Mouse (Mus musculus) heart, adult 2 months (tissue): Measurements from ENCODE around the gene Hist1h2bn. TPM values are rescaled to one million over a fixed set of nuclear protein-coding genes. Genes with fewer than 3 reads are reported as not detected.
"Not testable (repeated sequence)": the region's sequence is repeated elsewhere in the genome, so short reads cannot be mapped to it uniquely, and the experiment has no call there.

Source experiments
- DNase-seq, 2 experiments: peaks; one replicate each; pipeline ENCODE4 v3.0.0; 2021
- H3K27ac ChIP-seq: fragments of 200-600 bp; 2 replicates; pipeline ENCODE4 v1.8.1; 2022
- H3K27me3 ChIP-seq: fragments of 200-500 bp; 2 replicates; pipeline ENCODE4 v1.6.1; 2012; ENCODE audit warnings: mild to moderate bottlenecking, low read length, inconsistent platforms, mixed read lengths; ENCODE audit not compliant: control insufficient read depth, insufficient read depth
- H3K36me3 ChIP-seq: fragments of 200-500 bp; 2 replicates; pipeline ENCODE4 v1.6.1; 2012; ENCODE audit warnings: low read length, inconsistent platforms; ENCODE audit not compliant: control insufficient read depth, insufficient read depth
- H3K4me1 ChIP-seq: fragments of 200-500 bp; 2 replicates; pipeline ENCODE4 v1.6.1; 2011; ENCODE audit warnings: low read length; ENCODE audit not compliant: control insufficient read depth, insufficient read depth
- H3K4me3 ChIP-seq: fragments of 200-600 bp; 2 replicates; pipeline ENCODE4 v1.8.1; 2022
- H3K79me2 ChIP-seq: fragments of 200-500 bp; replicated peaks from 2 replicates; pipeline ENCODE4 v1.6.1; 2012; ENCODE audit warnings: mild to moderate bottlenecking, inconsistent platforms, low read length, moderate library complexity, mixed read lengths; ENCODE audit not compliant: control insufficient read depth, insufficient read depth
- H3K9ac ChIP-seq: fragments of 200-500 bp; 2 replicates; pipeline ENCODE4 v1.6.1; 2012; ENCODE audit warnings: low read depth, mild to moderate bottlenecking, control low read depth, inconsistent platforms, low read length, mixed read lengths
- CTCF ChIP-seq: fragments of 200-600 bp; IDR thresholded peaks from 2 replicates; pipeline ENCODE4 v1.8.1; 2022; ENCODE audit warnings: antibody characterized with exemption, mild to moderate bottlenecking, moderate library complexity
- EP300 ChIP-seq: fragments of 200-500 bp; IDR thresholded peaks from 2 replicates; pipeline ENCODE4 v1.6.1; 2011; ENCODE audit warnings: low read depth, low read length, control low read depth; ENCODE audit not compliant: insufficient read depth
- POLR2A ChIP-seq: fragments of 200-500 bp; IDR thresholded peaks from 2 replicates; pipeline ENCODE4 v1.6.1; 2011; ENCODE audit warnings: mild to moderate bottlenecking, low read depth, low read length, control low read depth; ENCODE audit not compliant: insufficient read depth
- WGBS: fragments of 180-500 bp; shearing (Covaris S2); methylation state at CpG from one replicate; pipeline ENCODE4 v1.1.7; 2018; 5-methylcytosine and 5-hydroxymethylcytosine counted together
- intact Hi-C: fragments of 180-260 bp; cut with DNase I; formaldehyde crosslinking; loops from one replicate; pipeline ENCODE4 v1.15.1; 2025
- polyA plus RNA-seq: library from polyadenylated mRNA; depleted of rRNA; stranded (reverse); fragments of >200 nt; gene quantifications from 2 replicates; pipeline ENCODE4 v1.2.3, GENCODE M21; 2012
- total RNA-seq, 2 experiments: library from RNA; stranded (reverse); gene quantifications; 2 replicates each; pipeline ENCODE4 v1.2.3; 2021

The Hist1h2bn gene
- total and polyA plus RNA-seq, 3 experiments, result 1.9 to 6.9 (median 2.6) TPM

- peaks cover 2% of the 10 kb centered on the region; the same call in 1 of the 2 replicates for H3K36me3 ChIP-seq
- no peaks in the 10 kb centered on the region for H3K79me2 ChIP-seq
- H3K4me1 ChIP-seq, result peaks cover 3% of the 10 kb centered on the region
- no peak overlapping the region for H3K4me3 ChIP-seq
- intact Hi-C loops, result loop anchor here (10.0 kb wide), 4 partner anchors 196 to 1976 kb away; partner anchors contain the start of genes Hist1h1t, Hist1h4c and Hist1h4d
- H3K9ac ChIP-seq, result no peak overlapping the region
- no peak for TF ChIP-seq POLR2A
- TF ChIP-seq CTCF, result no peak
- TF ChIP-seq EP300, result no peak
- no peaks in the 10 kb centered on the region for H3K27me3 ChIP-seq
- WGBS, result 89% methylated on average over 4 of the region's 4 CpGs
- H3K27ac ChIP-seq, result no peak overlapping the region
- no peak for DNase-seq
These were observed 35.4 kb upstream of the Hist1h2bn start for GRCm38 (mm10) chr13:21718381-21719080.

GRCm38 (mm10) chr13:21721107-21721756 is 32.7 kb upstream of the Hist1h2bn start:
- not testable (repeated sequence) for DNase-seq, H3K79me2 ChIP-seq, H3K4me1 ChIP-seq, H3K9ac ChIP-seq, H3K27ac ChIP-seq, H3K36me3 ChIP-seq, H3K27me3 ChIP-seq
- TF ChIP-seq CTCF, result peak; percentile 8; the same call in 1 of the 2 replicates
- peak overlapping the region; percentile 50 for H3K4me3 ChIP-seq
- WGBS, result 5% methylated on average over 25 of the region's 44 CpGs
- intact Hi-C loops, result loop anchor here (2.0 kb wide), 1 partner anchor 30 kb away; the partner anchor contains the start of gene Hist1h4k

DNA sequence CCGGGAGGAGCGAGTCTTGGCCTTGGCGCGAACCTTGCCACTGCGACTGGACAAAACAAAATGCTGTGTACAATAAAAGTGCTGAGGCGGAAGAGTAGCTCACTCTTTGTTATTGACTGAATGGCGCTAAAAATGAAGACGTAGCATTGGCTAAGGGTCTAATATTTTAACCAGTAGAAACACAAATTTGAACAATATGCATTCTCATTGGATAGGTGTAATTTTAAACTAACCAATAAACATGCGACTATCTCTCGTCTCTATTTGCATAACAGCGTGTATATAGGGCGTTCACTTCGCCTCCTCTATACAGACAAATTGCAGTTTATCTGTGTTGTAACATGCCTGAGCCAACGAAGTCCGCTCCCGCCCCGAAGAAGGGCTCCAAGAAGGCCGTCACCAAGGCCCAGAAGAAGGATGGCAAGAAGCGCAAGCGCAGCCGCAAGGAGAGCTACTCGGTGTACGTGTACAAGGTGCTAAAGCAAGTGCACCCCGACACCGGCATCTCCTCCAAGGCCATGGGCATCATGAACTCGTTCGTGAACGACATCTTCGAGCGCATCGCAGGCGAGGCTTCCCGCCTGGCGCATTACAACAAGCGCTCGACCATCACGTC is 32.1 kb upstream of the Hist1h2bn start, which contains the start of gene Hist1h2bm:
Gene Hist1h2bm, plus strand, starts transcription at position 288 of the 616 bp plus-strand sequence.
- TF ChIP-seq POLR2A, result peak; percentile 87

GRCm38 (mm10) chr13:21722373-21722925 is 31.5 kb upstream of the Hist1h2bn start:
- intact Hi-C loops, result no loop called here
- Histone ChIP-seq H3K9ac (peak overlapping the region; percentile 65), H3K36me3 (peaks cover 2% of the 10 kb centered on the region; the same call in 1 of the 2 replicates), H3K79me2 (no peaks in the 10 kb centered on the region), H3K27ac (no peak overlapping the region), H3K27me3 (no peaks in the 10 kb centered on the region), H3K4me1 (peaks cover 2% of the 10 kb centered on the region), H3K4me3 (peak overlapping the region; percentile 50)
- DNase-seq, result no peak
- WGBS, result 6% methylated on average over 11 of the region's 11 CpGs
- TF ChIP-seq CTCF (no peak), POLR2A (no peak), EP300 (no peak)

More for the DNA sequence above, 32.1 kb upstream of the Hist1h2bn start, which contains the start of gene Hist1h2bm:
- peak; percentile 59 to 61 for DNase-seq
- not testable (repeated sequence) for H3K79me2 ChIP-seq, H3K4me1 ChIP-seq, H3K27me3 ChIP-seq, H3K36me3 ChIP-seq
- Histone ChIP-seq H3K4me3 (peak within 1 kb of the TSS; percentile 50), H3K9ac (peak within 1 kb of the TSS; percentile 65), H3K27ac (0 out of 2 replicates have a peak within 1 kb of the TSS, but pooled peaks have one; percentile 4)
- intact Hi-C loops, result loop anchor here (2.0 kb wide), 1 partner anchor 29 kb away; the partner anchor contains the start of gene Hist1h4k
- under 1% methylated on average over 34 of the region's 37 CpGs for WGBS

- intact Hi-C loops, result no loop called here
- Histone ChIP-seq H3K4me1 (peaks cover 2% of the 10 kb centered on the region), H3K27me3 (no peaks in the 10 kb centered on the region), H3K9ac (no peak overlapping the region), H3K27ac (no peak overlapping the region), H3K4me3 (no peak overlapping the region), H3K36me3 (peaks cover under 1% of the 10 kb centered on the region; the same call in 1 of the 2 replicates), H3K79me2 (no peaks in the 10 kb centered on the region)
- WGBS, result 56% methylated on average over 5 of the region's 5 CpGs
- DNase-seq, result no peak
- TF ChIP-seq POLR2A (no peak), EP300 (no peak), CTCF (no peak)
These were observed 30.7 kb upstream of the Hist1h2bn start for GRCm38 (mm10) chr13:21722993-21723836.
